Mouse (Mus musculus) cerebellum, adult 11 months (tissue): Measurements from ENCODE around the gene Efr3b.

ENCODE experiments used
- DNase-seq: peaks from one replicate; pipeline ENCODE4 v3.0.0; 2022

Gene Efr3b

GRCm38 (mm10) chr12:4029064-4029463 lies 9.7 kb downstream of the Efr3b start:
- no peak for DNase-seq

GRCm38 (mm10) chr12:4028516-4028915 lies 10.2 kb downstream of the Efr3b start:
- no peak for DNase-seq

GRCm38 (mm10) chr12:4024356-4024755 lies 14.4 kb downstream of the Efr3b start:
- DNase-seq, result no peak

GRCm38 (mm10) chr12:4023501-4023900 lies 15.2 kb downstream of the Efr3b start:
- no peak for DNase-seq

GRCm38 (mm10) chr12:4022845-4023244 lies 15.9 kb downstream of the Efr3b start:
- DNase-seq, result no peak

- DNase-seq, result no peak
These were observed 18.2 kb downstream of the Efr3b start for GRCm38 (mm10) chr12:4020505-4020904.

- no peak for DNase-seq
These were observed 22.4 kb downstream of the Efr3b start for GRCm38 (mm10) chr12:4016321-4016720.

- DNase-seq, result no peak
These were observed 23.0 kb downstream of the Efr3b start for GRCm38 (mm10) chr12:4015741-4016140.

- DNase-seq, result no peak
These were observed 23.5 kb downstream of the Efr3b start for GRCm38 (mm10) chr12:4015255-4015654.

- DNase-seq, result no peak
These were observed 27.0 kb downstream of the Efr3b start for GRCm38 (mm10) chr12:4011715-4012114.

GRCm38 (mm10) chr12:4011301-4011700 lies 27.4 kb downstream of the Efr3b start:
- no peak for DNase-seq

GRCm38 (mm10) chr12:4008731-4009130 lies 30.0 kb downstream of the Efr3b start:
- DNase-seq, result peak; percentile 78

GRCm38 (mm10) chr12:4007766-4008165 lies 30.9 kb downstream of the Efr3b start:
- no peak for DNase-seq

- DNase-seq, result peak; percentile 67
These were observed 31.5 kb downstream of the Efr3b start for GRCm38 (mm10) chr12:4007181-4007580.

GRCm38 (mm10) chr12:4006079-4006478 lies 32.6 kb downstream of the Efr3b start:
- peak; percentile 85 for DNase-seq

- no peak for DNase-seq
These were observed 34.1 kb downstream of the Efr3b start for GRCm38 (mm10) chr12:4004648-4005047.

- DNase-seq, result no peak
These were observed 38.3 kb downstream of the Efr3b start for GRCm38 (mm10) chr12:4000406-4000805.

- DNase-seq, result no peak
These were observed 42.0 kb downstream of the Efr3b start for GRCm38 (mm10) chr12:3996749-3997148.

GRCm38 (mm10) chr12:3991047-3991446 lies 47.7 kb downstream of the Efr3b start:
- no peak for DNase-seq

GRCm38 (mm10) chr12:3989943-3990342 lies 48.8 kb downstream of the Efr3b start:
- no peak for DNase-seq

- no peak for DNase-seq
These were observed 54.3 kb downstream of the Efr3b start for GRCm38 (mm10) chr12:3984446-3984845.

GRCm38 (mm10) chr12:3983736-3984135 lies 55.0 kb downstream of the Efr3b start:
- DNase-seq, result peak; percentile 79

GRCm38 (mm10) chr12:3982257-3982656 lies 56.5 kb downstream of the Efr3b start:
- DNase-seq, result peak; percentile 74

- DNase-seq, result peak; percentile 75
These were observed 57.2 kb downstream of the Efr3b start for GRCm38 (mm10) chr12:3981350-3982131.

- no peak for DNase-seq
These were observed 57.7 kb downstream of the Efr3b start for GRCm38 (mm10) chr12:3980991-3981349.
